ENCODE assay signal across 15 mouse cellular contexts in the genomic region with DNA sequence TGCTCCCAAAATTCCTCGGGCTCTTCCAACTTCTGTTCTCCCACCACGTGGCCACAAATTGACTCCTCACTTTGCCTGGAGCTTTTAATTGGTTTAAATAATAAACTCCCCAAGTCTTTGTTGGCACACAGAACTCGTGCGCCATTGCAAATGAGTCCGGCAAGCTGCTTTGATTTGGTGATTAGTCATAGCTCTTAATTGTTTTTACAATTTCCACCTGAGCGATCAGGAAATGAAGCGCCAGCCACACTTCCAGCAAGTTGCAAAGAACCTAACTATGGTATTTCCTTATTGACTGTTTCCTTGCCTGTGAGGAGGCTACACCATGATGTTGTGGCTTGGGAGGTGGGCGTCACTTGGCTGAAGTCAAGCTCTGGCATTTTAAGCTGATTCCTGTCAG.
A peak's percentile ranks its signal among the peaks of the same experiment; 100 is the strongest.
DNase-seq lines count a peak whose midpoint lies in the region; ATAC-seq and TF ChIP-seq lines count a peak whose summit lies in the region.
"Had no signal": no experiment of that assay in that cellular context is flagged by ENCODE, and none has a peak within 500 bp of the region (broad histone marks: within the 10 kb centered on the region; RNA-seq: fewer than 3 reads in every experiment).

No protein-coding gene starts in this region.

- TF ChIP-seq EP300 in heart, adult 2 months (IDR thresholded peaks at IDR 0.05; ENCODE audit: insufficient read depth, low read depth, low read length) = no peak

- H3K4me1 ChIP-seq in forebrain, embryonic 12.5 days = no peaks in the 10 kb centered on the region
- H3K4me1 ChIP-seq in limb, embryonic 13.5 days = no peaks in the 10 kb centered on the region
- no peaks in the 10 kb centered on the region for H3K4me1 ChIP-seq in heart, adult 2 months (ENCODE audit: control insufficient read depth, insufficient read depth, low read length)
- H3K4me1 ChIP-seq: liver, embryonic 13.5 days; midbrain, embryonic 12.5 days had no signal

- H3K36me3 ChIP-seq in forebrain, embryonic 12.5 days (replicated peaks) = no peaks in the 10 kb centered on the region
- H3K36me3 ChIP-seq in limb, embryonic 13.5 days = no peaks in the 10 kb centered on the region
- H3K36me3 ChIP-seq in heart, adult 2 months (ENCODE audit: control insufficient read depth, insufficient read depth, low read length) = no peaks in the 10 kb centered on the region
- H3K36me3 ChIP-seq: liver, embryonic 13.5 days; midbrain, embryonic 12.5 days had no signal

- no peaks in the 10 kb centered on the region for H3K79me2 ChIP-seq in heart, adult 2 months (replicated peaks; ENCODE audit: control insufficient read depth, insufficient read depth, low read length)

- H3K27ac ChIP-seq in forebrain, embryonic 12.5 days = no peak overlapping the region
- H3K27ac ChIP-seq in limb, embryonic 13.5 days = no peak overlapping the region
- no peak overlapping the region for H3K27ac ChIP-seq in heart, adult 2 months
- H3K27ac ChIP-seq: layer of hippocampus, adult 2 months; liver, embryonic 13.5 days; midbrain, embryonic 12.5 days had no signal

- peak; percentile 3 for DNase-seq in embryo, embryonic 10.5 days (ENCODE audit: low spot score)
- no peak for DNase-seq in embryo, embryonic 10 days (ENCODE audit: low spot score)
- DNase-seq in layer of hippocampus, adult 11-12 months (ENCODE audit: low spot score) = peak; percentile 2
- DNase-seq in layer of hippocampus, postnatal 25 days (ENCODE audit: extremely low spot score in 1 of 2, low spot score in 1 of 2) = no peak
- DNase-seq in heart, adult 2 months = no peak
- DNase-seq: adrenal gland, postnatal 25 days; gastrocnemius, postnatal 10 days; liver, embryonic 13.5 days; lung, postnatal 10 days had no signal

- no peak for TF ChIP-seq POLR2A in heart, adult 2 months (IDR thresholded peaks at IDR 0.05; ENCODE audit: insufficient read depth, low read depth, low read length)

- WGBS in forebrain, embryonic 12.5 days = 37% methylated on average over 8 of the region's 8 CpGs
- 30% methylated on average over 8 of the region's 8 CpGs for WGBS in limb, embryonic 13.5 days
- 42% methylated on average over 8 of the region's 8 CpGs for WGBS in heart, adult 2 months

- no peak overlapping the region for H3K4me2 ChIP-seq in forebrain, embryonic 12.5 days
- peak overlapping the region; percentile 23; the same call in 1 of the 2 replicates for H3K4me2 ChIP-seq in limb, embryonic 13.5 days (replicated peaks)
- H3K4me2 ChIP-seq: heart, embryonic 11.5 days; liver, embryonic 13.5 days; midbrain, embryonic 12.5 days had no signal

- 0 out of 2 replicates have a peak, but pooled peaks cover 3% of the 10 kb centered on the region for H3K27me3 ChIP-seq in forebrain, embryonic 12.5 days
- H3K27me3 ChIP-seq in limb, embryonic 13.5 days = no peaks in the 10 kb centered on the region
- no peaks in the 10 kb centered on the region for H3K27me3 ChIP-seq in heart, adult 2 months (ENCODE audit: control insufficient read depth, insufficient read depth, low read length)
- H3K27me3 ChIP-seq: liver, embryonic 13.5 days; midbrain, embryonic 12.5 days had no signal

- no peak for TF ChIP-seq CTCF in heart, adult 2 months (IDR thresholded peaks at IDR 0.05)

- intact Hi-C loops in heart, adult 2 months (cut with DNase I) = no loop called here

- no peak overlapping the region for H3K4me3 ChIP-seq in forebrain, embryonic 12.5 days (replicated peaks)
- H3K4me3 ChIP-seq in limb, embryonic 13.5 days = no peak overlapping the region
- H3K4me3 ChIP-seq in heart, adult 2 months = no peak overlapping the region
- H3K4me3 ChIP-seq: layer of hippocampus, adult 2 months; liver, embryonic 13.5 days; midbrain, embryonic 12.5 days had no signal

- ATAC-seq in forebrain, embryonic 12.5 days (ENCODE audit: low FRiP score) = peak; percentile 20; the same call in 1 of the 2 replicates
- no peak for ATAC-seq in limb, embryonic 13.5 days (ENCODE audit: low FRiP score, low read depth)
- ATAC-seq in activated CD4-positive, CD25-positive, alpha-beta regulatory T cell, adult 4 months = no peak

- no peaks in the 10 kb centered on the region for H3K9me3 ChIP-seq in forebrain, embryonic 12.5 days
- no peaks in the 10 kb centered on the region for H3K9me3 ChIP-seq in limb, embryonic 13.5 days
- H3K9me3 ChIP-seq: liver, embryonic 13.5 days; midbrain, embryonic 12.5 days had no signal

- H3K9ac ChIP-seq in forebrain, embryonic 12.5 days = no peak overlapping the region
- no peak overlapping the region for H3K9ac ChIP-seq in limb, embryonic 13.5 days
- no peak overlapping the region for H3K9ac ChIP-seq in heart, adult 2 months (ENCODE audit: low read depth, low read length)
- H3K9ac ChIP-seq: liver, embryonic 13.5 days; midbrain, embryonic 12.5 days had no signal

Comparison
In these comparisons a context has a peak if more than half of its experiments do, and no peak if none do; other contexts are left out.
1. DNase-seq: peak in embryo, embryonic 10.5 days (single experiment) and layer of hippocampus, adult 11-12 months (single experiment); none in embryo, embryonic 10 days (single experiment), layer of hippocampus, postnatal 25 days (0 of 2) and heart, adult 2 months (0 of 2).